Mouse (Mus musculus): ENCODE measurements around the gene Atl1.

DNA sequence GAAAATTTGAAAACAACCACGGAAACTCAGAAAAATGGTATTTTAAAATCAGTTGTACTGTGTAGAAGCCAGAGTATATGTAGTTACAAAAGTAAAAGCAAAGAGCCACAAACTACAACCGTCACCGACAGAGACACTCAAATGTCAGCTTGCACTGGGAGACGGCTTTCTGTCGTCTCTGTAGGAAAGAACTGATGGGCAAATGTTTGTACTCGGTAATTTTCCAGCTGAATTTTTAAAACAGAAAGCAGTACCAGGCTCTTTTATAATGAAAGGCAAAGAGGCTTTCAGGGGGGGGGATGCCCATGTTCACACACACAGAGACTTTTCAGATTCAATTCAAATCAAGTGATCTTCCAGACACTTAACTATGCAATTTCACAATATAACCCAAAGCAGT lies 12.7 kb upstream of the Atl1 start:
- TF ChIP-seq CTCF (IDR thresholded peaks at IDR 0.05; ENCODE audit: control insufficient read depth, insufficient read depth, insufficient read length) (no peak), MAX (IDR thresholded peaks at IDR 0.05) (no peak)
